Mouse (Mus musculus) natural killer cell, adult 2 months (primary cell): Measurements from ENCODE around the gene Inpp1.
A peak's percentile ranks its signal among the peaks of the same experiment; 100 is the strongest.

Experiments
- DNase-seq, 2 experiments: peaks; one replicate each; pipeline ENCODE4 v3.0.0; 2022; ENCODE audit warnings: low spot score in 2 of 2

Gene Inpp1

DNA sequence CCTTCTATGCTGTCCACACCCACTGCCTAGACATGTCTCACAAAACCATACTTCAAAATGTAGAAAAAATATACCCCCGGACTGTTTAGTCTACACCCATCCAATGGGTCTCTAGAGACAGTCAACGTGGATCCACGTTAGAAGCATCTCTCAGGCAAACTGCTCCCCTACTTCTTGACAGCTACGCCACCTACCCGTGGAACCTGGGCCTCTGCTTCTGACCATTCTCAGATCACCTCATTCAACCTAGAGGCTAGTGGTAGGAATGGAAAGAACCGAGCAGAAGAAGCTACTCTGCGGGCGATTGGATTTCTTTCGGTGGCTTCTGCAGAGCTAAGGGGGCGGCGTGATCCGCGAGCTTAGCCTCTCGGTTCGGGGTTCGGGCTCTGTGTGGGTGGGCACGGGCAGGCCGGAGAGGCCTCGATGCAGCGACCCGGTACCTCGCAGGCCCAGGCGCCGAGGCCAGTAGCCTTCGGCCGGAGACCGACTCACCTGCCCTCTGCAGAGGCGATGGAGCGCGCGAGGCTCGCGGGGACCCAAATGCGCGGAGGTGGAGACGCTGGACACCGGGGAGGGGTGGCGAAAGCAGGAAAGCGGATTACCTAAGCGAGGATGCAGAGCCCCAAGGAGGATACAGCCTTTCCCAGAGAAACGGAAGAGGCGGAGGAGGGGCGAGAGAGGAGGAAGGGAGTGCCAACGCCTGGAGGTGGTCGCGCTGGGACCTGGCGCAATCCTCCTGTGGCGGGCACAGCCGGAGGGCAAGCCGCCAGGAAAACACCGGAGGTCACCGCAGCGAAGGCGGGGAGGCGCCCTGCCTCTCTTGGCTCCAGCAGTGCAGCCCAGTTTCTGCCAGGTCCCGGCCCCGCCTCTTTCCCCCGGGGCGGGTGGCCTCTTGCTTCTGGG, at the start of gene Inpp1:
Inpp1 (minus strand) TSS at position 779 of the 903 bp plus-strand sequence.
- peak; percentile 79 to 84 for DNase-seq

DNA sequence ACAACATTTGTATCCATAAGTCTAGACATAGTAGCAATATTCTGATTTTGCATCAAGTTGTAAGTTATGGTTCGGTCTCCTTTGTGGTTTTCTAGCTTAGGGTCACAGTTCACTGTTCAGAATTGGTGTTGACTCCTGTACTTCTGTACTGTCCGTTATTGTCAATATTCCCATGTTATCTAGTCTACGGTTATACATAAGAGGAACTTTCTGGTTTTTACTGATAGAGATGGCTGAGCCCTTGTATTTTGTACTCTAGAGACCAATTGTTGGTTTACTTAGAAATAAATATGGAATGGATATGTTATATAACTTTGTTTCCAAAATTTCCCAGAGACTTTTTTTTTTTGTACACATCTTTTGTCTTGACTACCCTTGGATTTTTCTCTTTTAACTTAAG, 48.5 kb upstream of the Inpp1 start:
- DNase-seq, result no peak

DNA sequence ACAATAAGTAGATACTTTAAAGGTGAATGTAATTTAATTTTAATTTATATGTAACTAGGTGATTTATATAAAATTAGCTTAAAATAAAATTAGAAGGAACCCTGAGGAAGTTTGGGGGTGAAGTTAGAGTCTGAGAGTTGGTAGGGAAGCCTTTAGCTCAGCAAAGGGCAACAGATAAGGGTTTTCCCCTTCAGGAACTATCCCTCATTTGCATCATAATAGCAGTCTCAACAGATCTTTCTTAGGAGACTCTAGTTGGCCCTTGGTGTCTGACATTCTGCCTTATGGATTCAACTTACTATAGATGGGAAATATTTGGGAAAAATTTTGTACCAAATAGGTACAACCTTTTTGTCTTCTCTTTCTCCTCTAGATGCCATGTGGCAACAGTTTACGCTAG, 46.7 kb upstream of the Inpp1 start:
- no peak for DNase-seq

DNA sequence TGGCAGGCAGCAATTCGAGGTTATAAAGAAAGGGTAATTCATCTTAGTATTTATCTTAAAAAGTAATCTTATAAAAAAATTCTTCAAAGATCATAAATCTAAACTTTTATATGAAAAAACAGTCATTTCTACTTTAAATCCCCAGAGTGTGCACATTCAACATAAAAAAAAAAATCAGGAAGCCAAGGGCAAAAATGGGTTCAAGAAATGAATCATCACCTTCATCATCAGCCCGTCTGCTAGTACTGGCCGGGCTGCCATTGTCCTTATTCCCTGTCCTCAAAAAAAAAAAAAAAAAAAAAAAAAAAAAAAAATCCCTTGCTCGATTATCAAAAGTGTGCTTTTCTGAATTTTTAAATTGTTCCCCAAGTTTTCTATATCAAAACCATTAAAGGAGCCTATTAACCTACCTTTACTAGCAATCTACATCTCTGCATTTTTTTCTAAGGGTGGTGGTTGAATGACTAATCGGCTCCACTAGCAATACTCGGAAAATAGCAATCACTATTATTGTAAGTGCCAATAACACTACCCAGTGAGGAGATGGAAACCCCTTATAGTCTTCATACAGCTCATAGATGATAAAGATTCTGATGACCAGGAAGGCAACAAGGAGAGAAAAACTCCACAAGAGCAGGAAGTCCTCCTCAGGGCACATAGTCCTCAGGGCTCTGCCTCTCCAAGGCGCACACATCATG, 38.6 kb upstream of the Inpp1 start:
- DNase-seq, result no peak

DNA sequence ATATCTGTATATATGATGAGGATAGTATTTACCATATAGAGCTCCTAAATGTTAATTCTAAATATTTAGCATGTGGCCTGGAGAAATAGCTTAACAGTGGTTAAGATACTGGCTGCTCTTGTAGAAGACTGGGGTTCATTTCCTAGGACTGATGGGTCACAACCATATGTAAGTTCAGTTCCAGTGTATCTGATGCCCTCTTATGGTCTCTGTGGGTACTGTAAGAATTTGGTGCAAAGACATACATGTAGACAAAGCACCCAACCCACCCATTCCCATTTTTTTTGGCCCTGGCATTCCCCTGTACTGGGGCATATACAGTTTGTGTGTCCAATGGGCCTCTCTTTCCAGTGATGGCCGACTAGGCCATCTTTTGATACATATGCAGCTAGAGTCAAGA, 36.5 kb upstream of the Inpp1 start:
- DNase-seq, result peak; percentile 20 to 34

DNA sequence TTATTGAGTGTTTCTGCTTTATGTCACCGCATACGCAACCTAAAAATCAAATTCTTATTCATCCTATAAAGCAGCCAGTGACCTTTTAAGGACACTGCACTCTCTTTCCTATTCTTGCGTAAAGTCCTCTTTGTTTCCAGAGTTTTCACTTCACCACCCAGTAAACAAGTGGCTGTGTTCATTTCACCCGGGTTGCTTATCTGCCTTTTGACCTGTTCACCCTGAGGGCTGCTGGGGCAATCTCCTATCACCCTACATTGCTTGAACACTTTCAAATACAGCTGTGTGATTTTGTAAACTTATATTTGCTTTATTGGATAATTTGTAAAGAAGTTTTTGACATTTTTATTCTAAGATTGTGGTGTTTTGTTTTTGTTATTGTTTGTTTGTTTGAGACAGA, 31.9 kb upstream of the Inpp1 start:
- no peak for DNase-seq

DNA sequence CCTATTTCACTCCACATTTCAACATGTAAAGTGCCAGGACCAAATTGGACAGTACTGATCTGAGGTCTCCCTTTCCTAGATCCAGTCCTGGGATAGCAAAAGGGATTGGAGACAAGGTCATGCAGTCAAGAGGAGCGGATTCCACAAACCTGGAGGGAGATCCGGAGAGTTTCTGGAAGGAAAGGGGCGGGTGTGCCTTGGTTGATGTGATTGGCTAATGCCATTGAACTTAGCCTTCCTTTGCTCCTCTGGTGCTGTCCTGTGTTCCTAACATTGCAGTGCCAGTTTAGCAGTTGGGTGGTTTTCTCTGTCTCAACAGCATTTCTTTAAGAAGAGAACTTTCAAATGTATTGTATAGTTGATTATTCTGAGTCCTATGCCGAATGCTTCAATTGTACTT, 29.1 kb upstream of the Inpp1 start:
- DNase-seq, result no peak

DNA sequence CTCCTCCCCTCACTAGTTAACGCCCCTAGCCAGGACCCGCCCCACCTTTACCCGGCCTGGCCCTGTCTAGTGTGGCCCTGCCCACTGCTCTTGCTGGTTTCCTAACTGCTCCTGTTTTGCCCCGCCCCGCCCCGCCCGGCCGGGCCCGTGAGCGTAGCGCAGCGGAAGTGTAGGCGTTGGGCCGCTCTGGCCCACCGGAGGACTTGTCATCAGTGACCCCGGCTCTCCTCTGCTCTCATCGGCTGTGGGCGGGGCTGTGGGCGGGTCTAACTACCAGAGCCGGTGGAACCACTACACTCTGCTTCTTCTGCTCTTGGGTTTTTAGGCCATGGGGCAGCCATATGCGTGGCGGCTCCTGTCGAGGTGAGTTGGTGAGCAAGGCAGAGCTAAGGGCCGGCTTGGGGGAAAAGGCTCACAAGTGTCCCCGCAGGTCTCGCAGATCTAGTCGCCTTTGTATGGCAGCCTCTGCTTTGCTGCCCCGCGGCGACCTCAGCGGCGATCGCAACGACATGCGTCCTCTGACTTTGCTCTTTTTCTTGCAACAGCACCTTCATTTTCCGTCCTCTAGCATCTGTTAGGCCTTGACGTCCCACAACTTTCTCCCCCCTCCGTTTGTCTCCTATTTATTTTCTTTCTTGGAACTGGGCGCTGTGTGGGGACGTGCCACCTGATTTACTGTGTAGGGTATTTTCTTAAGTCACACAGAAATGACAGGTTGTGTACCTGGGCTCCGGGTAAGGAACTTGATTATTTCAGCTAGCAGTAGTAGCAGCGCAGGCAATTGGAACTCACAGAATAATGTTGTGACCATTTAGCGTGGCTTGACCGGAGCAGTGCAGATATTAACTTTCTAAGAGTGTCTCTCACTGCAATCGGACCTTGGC, 27.5 kb upstream of the Inpp1 start, which contains the start of gene Hibch:
Hibch (plus strand) TSS at position 148 of the 884 bp plus-strand sequence.
- DNase-seq, result peak; percentile 99

DNA sequence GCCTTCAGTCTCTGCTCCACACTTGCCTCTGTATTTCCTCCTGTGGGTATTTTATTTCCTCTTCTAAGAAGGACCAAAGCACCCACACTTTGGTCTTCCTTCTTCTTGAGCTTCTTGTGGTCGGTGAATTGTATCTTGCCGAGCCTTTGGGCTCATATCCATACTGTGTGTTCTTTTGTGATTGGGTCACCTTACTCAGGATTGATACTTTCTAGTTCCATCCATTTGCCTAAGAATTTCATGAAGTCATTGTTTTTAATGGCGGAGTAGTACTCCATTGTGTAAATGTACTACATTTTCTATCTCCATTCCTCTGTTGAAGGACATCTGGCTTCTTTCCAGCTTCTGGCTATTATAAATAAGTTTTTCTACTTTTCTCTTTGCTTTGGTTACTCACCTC, 26.9 kb upstream of the Inpp1 start:
- no peak for DNase-seq

DNA sequence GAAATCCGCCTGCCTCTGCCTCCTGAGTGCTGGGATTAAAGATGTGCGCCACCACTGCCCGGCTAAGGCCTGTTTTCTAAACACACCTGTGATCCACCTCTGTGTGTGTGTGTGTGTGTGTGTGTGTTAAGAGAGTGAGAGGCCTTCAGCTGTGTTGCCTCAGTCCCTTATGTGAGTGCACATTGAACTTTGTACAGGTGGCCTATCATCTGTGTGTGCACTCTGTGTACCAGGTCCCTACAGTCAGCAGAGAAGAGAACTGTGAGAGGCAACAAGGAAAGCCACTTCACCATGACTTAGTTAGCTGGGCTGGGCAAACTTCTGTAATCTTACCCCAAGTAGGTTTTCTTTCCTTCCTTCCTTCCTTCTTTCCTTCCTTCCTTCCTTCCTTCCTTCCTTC, 21.6 kb upstream of the Inpp1 start:
- no peak for DNase-seq

DNA sequence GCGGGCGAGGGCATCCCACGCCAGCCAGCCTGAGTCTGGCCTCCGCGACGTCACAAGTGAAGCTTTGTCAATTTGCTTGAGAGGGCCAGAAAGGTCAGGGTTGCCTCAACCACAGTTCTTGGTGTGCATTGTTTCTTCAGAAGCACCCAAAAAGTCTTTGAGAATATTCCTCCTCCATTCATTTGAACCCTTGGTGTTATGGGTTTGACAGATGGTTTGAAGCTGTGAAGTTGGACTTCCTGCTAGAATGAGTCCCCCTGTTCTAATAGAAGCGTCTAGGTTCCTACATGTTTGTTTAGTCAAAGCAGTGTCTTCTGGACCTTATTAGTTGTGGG, 292 bp upstream of the Inpp1 start:
- DNase-seq, result no peak

DNA sequence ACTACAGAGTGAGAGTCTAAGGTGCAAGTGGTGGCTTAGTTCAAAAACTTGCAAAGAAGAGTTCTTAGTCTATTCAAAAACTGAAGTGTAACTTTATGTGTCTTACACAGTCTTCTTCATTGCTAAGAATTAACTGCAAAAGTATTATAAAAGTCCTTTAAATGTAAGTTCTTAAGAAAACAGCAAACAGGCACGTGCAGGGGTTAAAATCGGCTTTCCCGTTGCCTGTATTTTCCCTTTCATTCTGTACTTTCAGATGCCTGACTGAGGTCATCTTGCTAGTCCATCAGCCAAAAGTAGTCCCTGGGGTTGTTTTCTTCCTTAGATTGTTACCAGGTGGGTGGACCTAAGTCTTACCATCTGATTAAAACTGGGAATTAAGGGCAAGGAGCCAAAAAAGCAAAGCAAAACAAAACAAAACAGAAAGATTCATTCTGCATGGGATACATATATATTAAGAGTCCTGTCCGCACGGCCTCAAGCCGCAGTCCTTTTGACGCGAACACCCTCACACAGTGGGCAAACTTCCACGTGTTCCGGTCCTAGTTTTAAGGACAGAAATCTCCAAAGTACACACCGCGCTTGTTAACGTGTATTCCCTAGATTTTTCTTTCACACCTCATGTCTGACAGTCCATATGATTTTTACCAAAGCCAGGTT, 1.1 kb downstream of the Inpp1 start:
- no peak for DNase-seq

DNA sequence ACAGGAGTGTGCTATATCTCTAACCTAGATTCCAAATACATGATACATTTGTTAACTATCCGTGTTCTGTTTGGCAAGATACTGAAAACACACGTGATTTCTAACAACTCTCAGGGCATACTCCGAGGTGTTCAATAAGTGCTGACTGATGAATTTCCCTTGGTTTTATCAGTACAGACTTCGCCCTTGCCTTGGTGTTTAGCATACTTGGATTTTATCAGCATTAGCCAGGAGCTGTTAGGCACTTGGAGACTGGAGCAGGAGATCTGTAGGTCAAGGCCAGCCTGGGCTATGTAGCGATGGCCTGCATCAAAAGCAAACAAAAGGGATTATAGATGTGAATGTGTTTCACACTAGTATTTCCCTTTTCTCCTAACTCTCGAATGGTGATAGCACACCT, 9.0 kb downstream of the Inpp1 start:
- DNase-seq, result no peak

DNA sequence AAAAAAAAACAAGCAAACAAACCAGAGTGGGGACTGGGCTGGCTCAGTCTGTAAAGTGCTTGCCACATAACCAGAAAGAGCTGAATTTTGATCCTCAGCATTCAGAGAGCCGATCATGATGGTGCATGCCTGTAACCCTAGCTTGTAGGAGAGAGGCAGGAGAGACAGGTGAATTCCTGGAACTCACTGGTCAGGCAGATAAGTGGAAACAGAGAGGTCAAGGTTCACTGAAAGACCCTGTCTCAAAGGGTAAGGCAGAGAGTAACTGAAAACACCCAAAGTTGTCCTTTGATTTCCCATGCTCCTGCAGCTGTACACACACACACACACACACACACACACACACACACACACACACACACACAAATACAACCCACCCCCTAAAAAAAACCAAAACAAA, 12.4 kb downstream of the Inpp1 start:
- DNase-seq, result no peak

DNA sequence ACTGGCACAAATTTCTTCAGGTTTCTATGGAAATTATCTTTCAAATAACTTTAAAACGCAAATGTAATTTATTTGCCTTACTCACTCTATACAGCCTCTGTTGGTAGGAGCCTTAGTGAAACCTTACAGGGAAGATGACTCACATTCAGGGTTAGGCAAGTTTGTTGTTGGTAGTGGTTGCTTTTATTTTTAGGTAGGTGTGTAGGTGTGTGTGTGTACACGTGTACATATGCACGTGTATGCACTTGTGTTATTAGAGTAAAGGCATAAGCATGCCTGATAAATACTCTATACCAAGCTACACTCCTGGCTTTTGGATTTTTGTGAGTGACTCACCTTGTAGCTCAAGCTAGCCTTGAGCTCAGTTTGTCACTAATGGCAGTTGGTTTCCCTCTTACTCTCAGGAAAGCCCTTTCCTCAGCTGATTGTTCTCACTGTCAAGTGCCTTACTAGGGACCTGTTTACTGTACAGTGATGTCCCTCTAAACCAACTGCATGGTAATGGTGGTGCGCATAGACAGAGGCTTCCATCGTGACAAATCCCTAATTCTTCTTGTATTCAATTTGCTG, 15.0 kb downstream of the Inpp1 start:
- DNase-seq, result no peak

DNA sequence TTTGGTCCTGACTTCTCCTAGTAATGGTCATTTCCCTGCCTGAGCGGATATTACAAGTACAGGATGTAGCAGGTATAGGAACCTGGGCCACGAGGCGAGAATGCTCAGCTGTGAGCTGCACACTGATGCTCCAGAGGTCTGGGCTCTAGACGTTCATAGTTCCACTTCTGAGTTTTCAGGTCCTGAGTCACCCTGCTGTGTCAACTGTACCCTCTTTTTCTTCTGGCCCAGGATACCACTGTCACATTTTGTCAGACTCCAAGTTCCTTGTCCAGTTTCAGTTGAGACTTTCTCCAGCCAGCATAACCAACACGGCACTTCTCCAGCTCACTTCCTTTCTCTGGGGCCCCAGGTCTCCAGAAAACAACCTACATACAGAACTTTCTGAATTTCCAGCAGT, 15.8 kb downstream of the Inpp1 start:
- no peak for DNase-seq

DNA sequence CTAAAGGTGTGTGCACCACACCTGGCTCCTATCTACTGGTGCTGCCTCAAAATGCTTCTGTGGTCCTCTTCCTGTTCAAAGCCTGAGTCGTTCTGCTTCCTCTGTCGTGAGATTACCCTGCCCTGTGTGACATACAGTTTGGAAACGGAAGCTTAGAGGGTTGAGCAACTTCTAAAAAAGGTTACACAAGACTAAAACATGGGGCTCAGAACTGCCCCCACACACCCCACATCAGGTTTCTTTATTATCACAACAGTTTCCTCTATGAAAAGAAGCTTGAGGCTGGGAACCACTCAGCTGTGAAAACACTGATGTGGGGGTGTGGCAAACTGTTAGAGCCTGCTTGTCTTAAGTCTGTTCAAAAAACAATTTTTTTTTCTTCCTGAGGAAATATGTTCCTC, 17.1 kb downstream of the Inpp1 start:
- peak; percentile 59 to 65 for DNase-seq

DNA sequence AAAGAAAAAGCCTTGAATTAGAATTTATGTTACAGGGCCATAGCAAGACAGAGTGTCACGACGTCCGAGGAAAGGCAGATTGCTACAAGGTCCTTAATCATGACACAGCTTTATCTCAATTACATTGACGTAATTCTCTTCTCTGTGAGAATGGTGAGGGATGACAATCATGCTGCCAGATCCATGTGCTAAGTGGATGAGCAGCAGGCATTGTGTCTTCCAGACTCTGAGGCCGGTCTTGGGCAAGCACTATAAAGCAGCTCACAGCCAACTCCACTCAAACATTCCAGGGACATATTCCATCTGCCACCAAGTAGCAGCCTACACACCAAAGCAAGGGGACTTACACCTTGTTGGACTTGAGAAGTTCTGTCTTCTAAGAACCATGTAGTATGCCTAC, 17.7 kb downstream of the Inpp1 start:
- DNase-seq, result no peak

DNA sequence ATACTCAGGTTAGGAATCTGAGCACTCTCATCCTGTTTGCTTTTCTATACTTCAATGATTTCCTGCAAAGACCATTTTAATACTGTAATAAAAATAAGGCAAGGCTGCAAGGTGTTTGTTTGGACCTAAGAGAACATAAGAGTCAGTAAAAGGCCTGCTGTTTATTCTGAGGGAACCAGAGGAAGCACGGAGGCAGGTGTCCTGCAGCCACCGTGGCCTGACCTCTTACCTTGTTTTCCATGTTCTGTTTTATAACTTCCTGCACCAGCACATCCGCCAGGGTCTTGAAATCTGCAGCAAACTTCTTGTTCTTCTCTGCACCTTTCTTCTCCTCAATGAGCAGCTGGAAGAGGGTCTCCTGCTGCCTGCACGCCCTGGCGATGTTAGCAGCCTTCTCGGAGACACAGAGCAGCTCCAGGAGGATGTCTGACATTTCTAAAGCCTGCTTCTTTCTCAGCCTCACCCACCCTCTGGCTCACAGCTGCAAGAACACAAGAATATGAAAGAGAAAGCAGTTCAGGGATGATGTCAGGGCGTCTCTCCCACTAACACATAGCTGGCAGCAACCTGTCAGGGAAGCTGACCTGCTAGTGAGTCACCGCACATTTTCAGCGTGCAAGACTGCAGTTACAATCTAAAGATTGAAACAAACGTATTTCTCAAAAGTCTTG, 18.3 kb downstream of the Inpp1 start:
- DNase-seq, result peak; percentile 59 to 73

DNA sequence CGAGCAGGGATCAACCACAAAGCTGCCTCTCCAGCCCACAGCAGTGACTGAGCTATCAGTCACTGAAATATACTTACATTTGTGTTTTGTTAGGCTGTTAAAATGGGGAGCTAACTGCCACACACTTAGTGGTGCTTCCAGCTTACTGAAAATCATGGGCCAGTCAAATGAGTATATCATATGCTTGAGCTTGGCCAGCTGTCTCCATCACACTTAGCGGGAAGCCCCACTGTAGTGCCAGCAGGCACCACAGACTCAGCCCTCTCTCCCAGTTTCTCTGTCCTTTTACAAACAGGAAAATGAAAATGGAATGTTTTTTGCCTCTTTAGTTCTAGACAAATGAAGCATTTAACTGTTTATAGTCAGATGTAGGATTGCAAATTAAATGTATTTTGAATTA, 21.6 kb downstream of the Inpp1 start:
- no peak for DNase-seq

DNA sequence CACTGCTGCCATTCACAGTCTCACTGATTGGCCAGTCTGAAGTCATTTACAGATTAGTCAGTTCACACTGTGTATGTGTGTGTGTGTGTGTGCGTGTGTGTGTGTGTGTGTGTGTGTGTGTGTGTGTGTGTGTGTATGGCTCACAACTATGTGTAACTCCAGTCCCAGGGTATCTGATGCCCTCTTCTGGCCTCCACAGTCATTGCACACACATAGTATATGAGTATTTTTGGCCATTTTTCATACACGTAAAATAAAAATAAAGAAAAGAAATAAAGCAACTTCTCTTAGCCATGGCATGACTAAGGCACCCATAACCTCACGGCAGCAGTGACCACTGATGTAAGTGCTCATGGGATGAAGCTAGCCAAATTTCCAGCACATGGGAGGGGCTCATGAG, 23.8 kb downstream of the Inpp1 start:
- no peak for DNase-seq
